Mouse (Mus musculus) thymus, adult 18-20 months (tissue): ENCODE data around the gene Txndc8.
A peak's percentile ranks its signal among the peaks of the same experiment; 100 is the strongest.

Experiments used
- DNase-seq, 2 experiments: peaks; one replicate each; pipeline ENCODE4 v3.0.0; 2022; ENCODE audit warnings: mixed read lengths in 2 of 2

Gene Txndc8

GRCm38 (mm10) chr4:58009024-58009423 is at the start of gene Txndc8:
TSS of gene Txndc8 (minus strand) at chr4:58009124.
- no peak for DNase-seq

DNA sequence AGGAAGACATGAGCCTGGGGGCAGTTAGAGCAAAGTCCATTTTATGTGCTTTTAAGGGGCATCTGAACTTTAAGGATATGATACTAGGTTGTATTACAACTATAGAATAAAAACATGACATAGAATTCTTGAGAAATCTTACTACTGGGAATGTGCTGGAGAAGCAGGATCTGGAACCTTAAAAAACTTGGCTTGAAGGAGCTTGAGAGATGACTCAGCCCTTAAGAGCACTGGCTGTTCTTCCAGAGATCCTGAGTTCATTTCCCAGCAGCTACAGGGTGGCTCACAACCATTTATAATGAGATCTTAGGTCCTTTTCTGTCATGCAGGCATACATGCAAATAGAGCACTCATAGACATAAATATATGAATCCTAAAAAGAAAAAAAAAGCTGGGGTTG is 46.7 kb upstream of the Txndc8 start:
- no peak for DNase-seq

DNA sequence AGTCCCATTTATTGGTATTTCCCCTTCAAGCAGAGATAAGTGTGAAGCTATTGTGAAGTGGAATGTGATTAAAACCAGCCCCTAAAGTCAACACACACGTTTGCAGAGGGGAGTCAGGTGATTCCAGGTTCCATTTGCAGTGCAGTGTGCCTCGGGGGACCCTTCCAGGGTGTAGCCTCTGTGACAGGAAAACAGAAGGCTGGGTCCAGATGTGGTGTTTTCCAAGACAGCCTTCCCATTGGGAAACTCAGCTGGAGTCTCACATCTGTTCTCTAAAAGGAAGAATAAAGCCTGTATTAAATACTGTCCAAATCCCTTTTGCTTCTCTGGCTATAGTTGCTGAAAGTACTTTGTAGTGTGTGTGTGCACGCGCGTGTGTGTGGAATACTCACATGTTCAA is 45.5 kb upstream of the Txndc8 start:
- DNase-seq: no peak

DNA sequence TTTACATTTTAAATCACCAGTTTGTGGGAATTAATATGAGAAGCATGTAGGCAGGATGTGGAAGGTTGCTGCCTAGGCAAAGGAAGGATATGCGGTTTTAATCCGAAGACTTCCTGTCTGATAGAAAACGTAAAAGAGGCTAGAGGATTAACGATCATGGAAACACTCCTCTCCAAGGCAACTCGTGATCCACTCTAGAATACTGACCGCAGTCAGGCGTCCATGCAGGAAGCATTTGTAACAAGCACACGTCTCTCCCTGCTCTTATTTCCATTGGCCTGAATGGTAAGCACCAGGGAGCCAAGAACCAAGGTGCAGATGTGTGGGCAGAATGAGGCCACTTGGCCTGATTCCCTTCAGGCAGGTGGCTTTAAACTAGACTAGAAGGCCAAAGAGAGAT is 41.8 kb upstream of the Txndc8 start:
- DNase-seq: no peak

GRCm38 (mm10) chr4:58050276-58050675 is 41.4 kb upstream of the Txndc8 start:
- DNase-seq: no peak

DNA sequence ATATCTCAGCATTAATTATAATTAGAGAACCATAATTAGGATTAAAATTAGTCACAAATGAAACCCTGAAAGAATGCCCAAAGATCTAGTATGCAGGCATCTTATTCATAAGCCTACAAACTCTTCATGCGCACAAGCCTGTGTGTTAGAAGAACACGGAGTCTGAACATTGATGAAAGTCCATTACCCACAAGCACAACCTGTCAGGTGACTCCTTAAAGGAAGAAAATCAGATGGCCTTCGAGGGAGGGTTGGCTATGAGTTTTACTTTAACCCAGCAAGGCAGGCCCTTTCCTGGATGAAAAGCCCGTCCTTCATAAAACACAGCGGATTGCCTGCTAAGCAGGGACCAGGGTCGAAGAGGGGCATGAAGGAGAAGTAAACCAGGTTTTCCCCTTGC is 35.9 kb upstream of the Txndc8 start:
- no peak for DNase-seq

- DNase-seq: no peak
Observed at GRCm38 (mm10) chr4:58044356-58044755, 35.4 kb upstream of the Txndc8 start.

DNA sequence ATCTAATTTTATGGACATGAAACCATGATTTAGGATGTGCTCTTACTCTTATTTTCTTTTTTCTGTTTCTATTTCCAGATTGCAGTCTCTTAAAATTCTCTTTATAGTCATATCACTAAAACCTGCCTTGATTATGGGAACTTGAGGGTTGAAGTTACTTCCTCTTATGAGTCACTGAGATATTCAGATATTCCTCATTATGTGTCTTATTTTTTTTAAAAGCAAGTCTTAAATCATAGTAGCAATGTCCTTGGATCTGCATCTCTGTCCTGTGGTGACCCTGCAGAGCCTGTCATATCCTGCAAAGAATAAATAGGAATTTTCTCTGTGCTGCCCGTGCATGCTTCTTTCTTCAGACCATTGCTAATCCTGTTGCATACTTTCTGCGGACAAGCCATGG is 31.2 kb upstream of the Txndc8 start:
- DNase-seq: no peak

- DNase-seq: no peak
Observed at GRCm38 (mm10) chr4:58037096-58037705, 28.3 kb upstream of the Txndc8 start.

DNA sequence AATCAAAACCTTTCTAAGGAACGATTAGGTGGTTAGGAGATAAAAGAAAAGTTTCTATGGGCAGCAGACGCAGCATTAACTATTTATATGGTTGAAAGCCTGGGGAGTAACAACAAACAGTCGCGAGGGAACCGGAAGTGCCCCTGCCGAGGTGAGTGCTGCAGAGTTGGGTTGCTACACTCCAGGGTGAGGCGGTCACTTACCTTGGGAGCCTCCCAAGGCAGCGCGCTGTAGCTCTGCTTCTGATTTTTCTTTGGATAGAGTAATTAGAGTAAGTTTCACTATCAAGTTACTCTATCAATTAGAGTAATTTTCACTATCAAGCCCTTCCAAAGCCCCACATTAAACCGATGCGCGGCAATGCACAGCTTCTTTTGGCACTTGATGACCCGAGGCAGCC is 25.7 kb upstream of the Txndc8 start:
- DNase-seq: no peak

DNA sequence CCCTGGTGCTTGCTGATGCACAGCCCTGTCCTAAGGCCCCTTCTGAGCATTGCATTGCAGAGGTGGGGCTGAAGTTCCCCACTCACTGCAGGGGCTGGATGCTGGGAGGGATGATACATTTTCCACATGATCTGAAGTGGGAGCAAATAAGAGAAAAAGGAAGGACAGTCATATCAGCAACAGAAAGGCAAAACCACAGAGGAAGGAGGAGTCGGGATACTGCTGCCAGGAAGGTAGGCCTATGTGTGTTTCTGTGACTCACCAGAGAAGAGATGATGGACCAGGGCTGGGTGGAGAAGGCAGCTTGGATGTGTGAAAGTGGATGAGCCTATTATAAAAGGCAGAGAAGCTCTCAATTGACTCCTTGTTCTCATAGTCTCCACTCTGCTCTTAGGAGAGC is 23.8 kb upstream of the Txndc8 start:
- DNase-seq: no peak

- no peak for DNase-seq
Observed at GRCm38 (mm10) chr4:58003501-58003900, 5.4 kb downstream of the Txndc8 start.

DNA sequence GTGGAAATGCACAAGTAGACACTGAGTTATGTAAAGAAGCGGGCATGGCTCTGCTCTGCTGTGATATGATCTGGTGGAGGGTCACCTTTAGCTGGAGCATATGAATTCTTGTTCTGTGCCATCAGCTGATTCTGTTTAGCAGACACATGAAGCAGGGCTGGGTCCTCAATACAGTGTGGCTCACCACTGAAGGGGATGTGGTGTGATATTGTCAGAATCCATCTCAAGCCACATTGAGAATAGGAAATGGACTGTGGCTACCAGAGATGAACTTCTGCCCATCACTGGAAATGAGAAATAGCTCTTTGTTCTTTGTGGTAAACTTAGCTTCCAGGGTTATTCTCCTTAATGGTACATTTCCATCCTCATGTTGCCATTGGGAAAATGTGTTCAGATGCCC is 17.5 kb downstream of the Txndc8 start:
- no peak for DNase-seq

DNA sequence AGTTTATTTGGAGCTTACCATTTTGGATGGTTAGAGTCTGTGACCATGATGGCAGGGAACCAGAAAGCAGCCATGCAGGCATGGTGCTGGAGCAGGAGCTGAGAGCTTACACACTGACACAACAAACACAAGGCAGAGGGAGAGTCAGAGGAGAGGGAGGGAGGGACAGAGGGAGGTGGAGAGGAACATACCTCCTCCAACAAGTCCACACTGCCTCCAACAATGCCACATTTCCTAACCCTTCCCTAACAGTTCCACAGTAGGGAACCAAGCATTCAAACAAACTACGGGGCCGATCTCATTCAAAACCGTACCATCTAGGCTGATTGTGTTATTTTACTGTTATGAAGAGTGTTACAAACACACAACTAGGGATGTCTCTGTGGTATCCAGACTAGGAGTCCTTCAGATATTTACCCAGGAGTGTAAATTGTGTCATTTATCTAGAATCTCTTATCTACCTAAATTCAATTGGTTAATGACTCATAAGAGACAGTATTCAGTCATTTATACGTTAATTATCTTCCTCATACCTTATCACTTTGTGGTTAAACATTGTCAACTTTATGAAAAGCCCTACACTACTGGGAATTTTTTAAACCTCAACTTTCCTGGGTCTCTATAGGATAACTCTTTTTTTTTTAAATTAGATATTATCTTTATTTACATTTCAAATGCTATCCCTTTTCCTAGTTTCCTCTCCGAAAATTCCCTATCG is 34.4 kb downstream of the Txndc8 start:
- DNase-seq: no peak

DNA sequence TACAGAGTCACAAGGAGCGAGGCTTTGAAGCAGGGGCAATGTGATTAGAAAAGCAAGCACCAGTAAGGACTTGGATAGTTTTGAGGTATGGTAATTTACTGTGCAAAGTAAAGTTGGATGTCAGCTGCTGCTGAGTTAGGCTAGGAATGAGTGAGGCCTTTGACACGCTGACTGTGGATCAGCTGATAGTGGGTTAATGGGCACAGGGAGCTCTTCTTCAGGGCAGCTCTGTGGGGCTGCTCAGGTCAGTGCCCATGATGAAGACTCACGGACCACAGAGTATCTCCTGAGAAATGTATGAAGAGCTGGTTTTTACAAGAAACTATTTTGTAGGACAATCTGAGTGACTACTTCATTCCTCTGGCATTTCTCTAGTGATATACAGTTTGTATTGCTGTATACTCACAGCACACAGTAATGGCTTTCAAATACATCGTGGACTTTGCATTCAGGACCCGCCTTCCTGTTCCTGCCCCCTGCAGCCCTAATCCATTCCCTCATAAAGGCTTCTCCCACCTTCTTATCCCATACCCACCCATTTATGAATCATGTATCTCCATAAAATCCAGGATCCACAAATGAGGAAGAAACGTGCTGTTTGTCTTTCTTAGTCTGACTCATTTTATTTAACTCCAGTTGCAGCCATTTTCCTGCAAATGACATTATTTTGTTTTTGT is 35.2 kb downstream of the Txndc8 start:
- DNase-seq: no peak

- no peak for DNase-seq
Observed at GRCm38 (mm10) chr4:57970285-57970684, 38.6 kb downstream of the Txndc8 start.

GRCm38 (mm10) chr4:57967195-57967594 is 41.7 kb downstream of the Txndc8 start:
- no peak for DNase-seq

- DNase-seq: no peak
Observed at GRCm38 (mm10) chr4:57965516-57965915, 43.4 kb downstream of the Txndc8 start.

- no peak for DNase-seq
Observed at GRCm38 (mm10) chr4:57964143-57964542, 44.8 kb downstream of the Txndc8 start.

- DNase-seq: no peak
Observed at GRCm38 (mm10) chr4:57959056-57959455, 49.9 kb downstream of the Txndc8 start.

GRCm38 (mm10) chr4:57958098-57958497 is 50.8 kb downstream of the Txndc8 start:
- DNase-seq: peak; percentile 43 to 68

GRCm38 (mm10) chr4:57957200-57958085 is 51.5 kb downstream of the Txndc8 start:
- peak in 1 of 2 experiments; percentile 6 for DNase-seq
